Mouse (Mus musculus): ENCODE measurements at regions not wholly inside any gene's neighbourhood (a gene's known extent, or its start where the extent isn't known, plus 50 kb on each side); places are given as distances from the start of the nearest gene placed in this dataset.

- TF ChIP-seq CTCF (IDR thresholded peaks at IDR 0.05; ENCODE audit: extremely low read depth, insufficient read depth, low read length), result no peak
- TF ChIP-seq POLR2A (IDR thresholded peaks at IDR 0.05; ENCODE audit: extremely low read depth, insufficient read depth, low read length), result no peak
Observed at GRCm38 (mm10) chr5:103335916-103336688, 88.9 kb upstream of the Ptpn13 start.
